Mouse (Mus musculus): ENCODE data around the gene Focad.

GRCm38 (mm10) chr4:88211200-88211885 lies 116.9 kb downstream of the Focad start:
- no peak for TF ChIP-seq CTCF (IDR thresholded peaks at IDR 0.05; ENCODE audit: low read depth, low read length)
- no peak for TF ChIP-seq POLR2A (IDR thresholded peaks at IDR 0.05; ENCODE audit: borderline replicate concordance, low read depth, low read length)
